Mouse (Mus musculus) kidney, adult 2 months (tissue): ENCODE measurements around the gene Gm10800. TPM values are rescaled to one million over a fixed set of nuclear protein-coding genes. Genes with fewer than 3 reads are reported as not detected.
"Not testable (repeated sequence)": the region's sequence is repeated elsewhere in the genome, so short reads cannot be mapped to it uniquely, and the experiment has no call there.

ENCODE experiments used
- DNase-seq: peaks from one replicate; pipeline ENCODE4 v3.0.0; 2021
- H3K27ac ChIP-seq: fragments of 200-500 bp; 2 replicates; pipeline ENCODE4 v1.5.1; 2012; ENCODE audit warnings: low read depth, low read length, control low read depth, inconsistent platforms; ENCODE audit not compliant: insufficient read depth
- H3K27me3 ChIP-seq: fragments of 200-500 bp; replicated peaks from 2 replicates; pipeline ENCODE4 v1.6.1; 2012; ENCODE audit warnings: mild to moderate bottlenecking, moderate library complexity, low read length, inconsistent platforms; ENCODE audit not compliant: control insufficient read depth, insufficient read depth
- H3K36me3 ChIP-seq: fragments of 200-500 bp; 2 replicates; pipeline ENCODE4 v1.6.1; 2012; ENCODE audit warnings: mild to moderate bottlenecking, moderate library complexity, low read length, inconsistent platforms; ENCODE audit not compliant: control insufficient read depth, insufficient read depth
- H3K4me1 ChIP-seq: fragments of 200-500 bp; 2 replicates; pipeline ENCODE4 v1.6.1; 2011; ENCODE audit warnings: low read length; ENCODE audit not compliant: control insufficient read depth, insufficient read depth
- H3K4me3 ChIP-seq: fragments of 200-500 bp; 2 replicates; pipeline ENCODE4 v1.5.1; 2011; ENCODE audit warnings: mild to moderate bottlenecking, low read depth, low read length, control low read depth; ENCODE audit not compliant: insufficient read depth
- CTCF ChIP-seq: fragments of 200-500 bp; conservative IDR thresholded peaks from 2 replicates; pipeline ENCODE4 v1.5.1; 2011; ENCODE audit warnings: low read depth, mild to moderate bottlenecking, control low read depth, low read length, moderate library complexity, mixed read lengths; ENCODE audit not compliant: insufficient read depth, insufficient read length
- POLR2A ChIP-seq: fragments of 200-500 bp; IDR thresholded peaks from one replicate; pipeline ENCODE4 v1.6.1; 2011; ENCODE audit warnings: low read depth, low read length, control low read depth
- WGBS: fragments of 180-500 bp; shearing (Covaris S2); methylation state at CpG from one replicate; pipeline ENCODE4 v1.1.7; 2018; 5-methylcytosine and 5-hydroxymethylcytosine counted together
- polyA plus RNA-seq: library from polyadenylated mRNA; depleted of rRNA; stranded (reverse); fragments of >200 nt; gene quantifications from 2 replicates; pipeline ENCODE4 v1.2.3, GENCODE M21; 2012; rRNA removed

The Gm10800 gene
- polyA plus RNA-seq = not detected in 2 replicates

DNA sequence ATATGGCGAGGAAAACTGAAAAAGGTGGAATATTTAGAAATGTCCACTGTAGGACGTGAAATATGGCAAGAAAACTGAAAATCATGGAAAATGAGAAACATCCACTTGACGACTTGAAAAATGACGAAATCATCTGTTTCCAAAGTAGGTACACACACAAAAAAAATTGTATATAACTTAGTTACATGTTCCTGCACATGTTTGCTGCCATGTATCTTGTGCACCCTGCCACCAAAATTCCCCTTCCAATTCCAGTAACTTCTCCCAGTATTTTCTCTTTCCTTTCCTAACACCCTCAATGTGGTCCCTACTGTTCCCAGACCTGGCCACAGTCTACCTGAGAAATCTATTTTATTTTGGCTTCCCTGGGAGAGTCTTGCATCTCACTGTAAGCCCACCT, at the start of gene Gm10800:
Gene Gm10800 (minus strand): TSS at position 101 of the 400 bp plus-strand sequence.
- H3K4me3 ChIP-seq, DNase-seq, H3K36me3 ChIP-seq, H3K27ac ChIP-seq, H3K27me3 ChIP-seq, H3K4me1 ChIP-seq: not testable (repeated sequence)
- WGBS = 87% methylated on average over 4 of the region's 4 CpGs

DNA sequence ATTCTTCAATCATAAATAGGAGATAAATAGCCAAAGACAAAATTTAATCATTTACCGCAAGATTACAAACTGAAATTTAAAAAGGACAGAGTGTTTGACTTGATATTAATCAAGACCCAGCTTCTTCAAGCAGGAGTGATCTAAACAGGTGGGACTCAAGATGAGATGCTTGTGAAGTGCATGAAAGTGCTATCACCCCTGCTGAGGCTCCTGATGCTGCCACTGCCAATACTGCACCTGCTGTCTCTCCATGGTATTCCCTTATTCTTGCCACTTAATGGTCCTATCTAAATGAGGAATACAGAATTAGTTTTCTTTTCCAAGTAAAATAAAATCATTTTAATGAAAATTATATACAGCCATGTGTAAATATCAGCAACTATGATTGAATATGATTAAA, 30.4 kb upstream of the Gm10800 start:
- H3K36me3 ChIP-seq = no peaks in the 10 kb centered on the region
- no peak overlapping the region for H3K4me3 ChIP-seq
- no peaks in the 10 kb centered on the region for H3K27me3 ChIP-seq
- 97% methylated on average over 1 of the region's 1 CpGs for WGBS
- H3K27ac ChIP-seq = no peak overlapping the region
- no peak for DNase-seq
- TF ChIP-seq POLR2A = no peak
- no peak for TF ChIP-seq CTCF
- H3K4me1 ChIP-seq = no peaks in the 10 kb centered on the region

DNA sequence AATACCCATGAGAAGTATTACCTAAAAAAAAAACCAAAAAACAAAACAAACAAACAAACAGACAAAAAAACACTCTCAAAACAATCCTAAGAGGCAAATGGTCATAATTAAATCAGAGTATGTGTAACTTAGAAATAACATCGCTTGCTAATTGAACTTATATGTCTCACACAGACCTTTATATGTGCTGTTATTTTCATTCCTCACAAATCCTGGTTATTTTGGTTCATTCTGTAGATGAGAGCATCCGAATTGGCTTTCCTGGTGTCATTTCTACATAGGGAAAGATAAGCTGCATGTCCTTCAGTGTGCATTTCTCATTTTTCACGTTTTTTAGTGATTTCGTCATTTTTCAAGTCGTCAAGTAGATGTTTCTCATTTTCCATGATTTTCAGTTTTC, 5.2 kb downstream of the Gm10800 start, which contains the start of gene Gm10801:
Gene Gm10801 (plus strand): TSS at position 301 of the 400 bp plus-strand sequence.
- DNase-seq, H3K27ac ChIP-seq, H3K27me3 ChIP-seq, H3K36me3 ChIP-seq, H3K4me3 ChIP-seq, H3K4me1 ChIP-seq: not testable (repeated sequence)
- 73% methylated on average over 4 of the region's 5 CpGs for WGBS

Other genes starting within 250 kb of the Gm10800 start
- gene Gm10801, start 5.1 kb downstream of the Gm10800 start, polyA plus RNA-seq = not detected in 2 replicates